Mouse (Mus musculus) midbrain, embryonic 11.5 days (tissue): ENCODE data around the gene Trim62. TPM values are rescaled to one million over a fixed set of nuclear protein-coding genes. Genes with fewer than 3 reads are reported as not detected.
A peak's percentile ranks its signal among the peaks of the same experiment; 100 is the strongest.

Experiments
- ATAC-seq: fragments of 200-750 bp; cut with Nextera tagmentation; 2 replicates; pipeline ENCODE4 v1.8.0; 2017; ENCODE audit warnings: moderate TSS enrichment, moderate library complexity; ENCODE audit not compliant: low FRiP score
- DNase-seq: peaks from one replicate; pipeline ENCODE4 v3.0.0; 2015; ENCODE audit warnings: low spot score; ENCODE audit errors: missing footprints
- H3K27ac ChIP-seq: fragments of 300-500 bp; sonication (generic); 2 replicates; pipeline ENCODE4 v1.5.1; 2014; ENCODE audit warnings: low read depth, low read length
- H3K27me3 ChIP-seq: fragments of 300-500 bp; sonication (generic); 2 replicates; pipeline ENCODE4 v1.6.1; 2014; ENCODE audit warnings: mild to moderate bottlenecking, low read length, moderate library complexity, mixed read lengths; ENCODE audit not compliant: control insufficient read depth, insufficient read depth
- H3K36me3 ChIP-seq: fragments of 300-500 bp; sonication (generic); 2 replicates; pipeline ENCODE4 v1.6.1; 2014; ENCODE audit warnings: mild to moderate bottlenecking, low read length, moderate library complexity, mixed read lengths; ENCODE audit not compliant: control insufficient read depth, insufficient read depth
- H3K4me1 ChIP-seq: fragments of 300-500 bp; sonication (generic); 2 replicates; pipeline ENCODE4 v1.6.1; 2014; ENCODE audit warnings: low read length; ENCODE audit not compliant: control insufficient read depth, insufficient read depth
- H3K4me2 ChIP-seq: fragments of 300-500 bp; sonication (generic); 2 replicates; pipeline ENCODE4 v1.6.1; 2014; ENCODE audit warnings: mild to moderate bottlenecking, moderate library complexity
- H3K4me3 ChIP-seq: fragments of 300-500 bp; sonication (generic); 2 replicates; pipeline ENCODE4 v1.5.1; 2014; ENCODE audit warnings: low read depth, low read length
- H3K9ac ChIP-seq: fragments of 300-500 bp; sonication (generic); 2 replicates; pipeline ENCODE4 v1.6.1; 2014; ENCODE audit warnings: low read length
- H3K9me3 ChIP-seq: fragments of 300-500 bp; sonication (generic); 2 replicates; pipeline ENCODE4 v1.6.1; 2016; ENCODE audit warnings: low read length; ENCODE audit not compliant: control insufficient read depth
- WGBS: fragments of 180-500 bp; shearing (Covaris S2); extraction: QIAGEN DNeasy Blood & Tissue Kit; methylation state at CpG from one replicate; pipeline ENCODE4 v1.1.7; 2014; 5-methylcytosine and 5-hydroxymethylcytosine counted together
- polyA plus RNA-seq: library from polyadenylated mRNA; unstranded; fragments of >200 nt; fragmentation: Nextera tagmentation; extraction: Ambion mirVana; gene quantifications from 2 replicates; pipeline ENCODE4 v1.2.1, GENCODE M21; 2014

The Trim62 gene
- polyA plus RNA-seq, 1 experiment from 2014 or later = 10.3 TPM

DNA sequence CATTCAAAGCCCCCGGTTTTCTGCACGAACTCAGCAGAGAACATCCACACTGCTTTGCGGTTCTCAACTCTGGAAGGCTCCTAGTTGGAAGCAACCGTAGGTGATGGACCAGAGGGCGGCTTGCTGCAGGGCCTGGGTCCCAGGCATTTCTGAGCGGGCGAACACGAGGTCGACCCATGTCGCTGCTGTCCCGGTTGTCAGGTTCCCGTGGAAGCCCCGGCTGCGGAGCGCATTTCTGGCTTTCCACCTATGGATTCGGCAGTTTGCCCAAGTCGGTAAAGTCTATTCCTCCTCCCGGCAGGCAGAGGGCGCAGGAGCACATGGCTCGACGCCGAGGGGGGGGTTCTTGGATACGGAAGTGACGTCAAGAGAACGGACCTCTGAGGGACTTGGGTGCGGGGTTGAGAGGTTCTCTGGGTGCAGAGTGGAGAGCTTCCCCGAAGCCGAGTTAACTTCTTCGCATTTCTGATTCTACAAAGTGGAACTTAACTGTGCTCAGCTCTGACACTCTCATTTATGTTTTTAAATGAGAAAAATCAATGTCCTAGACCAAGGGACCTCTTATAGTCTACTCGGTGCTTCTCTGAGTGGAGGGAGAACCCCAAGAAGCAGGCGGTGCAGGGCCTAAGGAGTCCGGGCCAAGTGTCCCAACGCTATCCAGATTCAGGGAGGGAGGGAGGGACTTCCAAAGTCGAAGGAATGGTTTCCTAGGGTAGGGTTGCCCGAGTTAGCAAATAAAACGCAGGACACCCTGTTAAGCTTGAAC lies 41.6 kb downstream of the Trim62 start:
- no peaks in the 10 kb centered on the region for H3K9me3 ChIP-seq
- WGBS = 14% methylated on average over 36 of the region's 36 CpGs
- H3K27me3 ChIP-seq = peaks cover 2% of the 10 kb centered on the region
- no peaks in the 10 kb centered on the region for H3K36me3 ChIP-seq
- no peak overlapping the region for H3K27ac ChIP-seq
- peak; percentile 83 for ATAC-seq
- peak overlapping the region; percentile 66 for H3K4me2 ChIP-seq
- 0 out of 2 replicates have a peak, but pooled peaks cover 2% of the 10 kb centered on the region for H3K4me1 ChIP-seq
- peak overlapping the region; percentile 66 for H3K9ac ChIP-seq
- DNase-seq = peak; percentile 98
- H3K4me3 ChIP-seq = peak overlapping the region; percentile 29

DNA sequence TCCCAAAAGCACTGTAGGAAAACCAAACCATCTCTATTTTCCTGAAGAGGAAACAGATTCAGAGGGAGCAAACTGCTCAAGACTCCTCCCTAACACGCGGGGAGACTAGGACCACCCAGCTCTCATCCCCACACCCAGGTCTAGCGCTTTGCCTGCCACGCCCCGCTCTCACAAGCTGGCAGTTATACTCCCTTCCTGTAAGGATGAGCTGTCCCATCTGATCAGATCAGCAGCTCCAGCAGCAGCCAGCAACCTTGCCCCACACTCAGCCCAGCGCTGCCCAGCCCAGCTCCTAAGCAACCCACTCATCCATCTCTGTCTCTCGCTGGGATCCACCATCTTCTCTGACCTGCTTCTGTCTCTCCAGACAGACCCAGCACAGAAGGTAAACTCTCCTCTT lies 49.4 kb downstream of the Trim62 start:
- Histone ChIP-seq H3K9ac (no peak overlapping the region), H3K4me3 (no peak overlapping the region), H3K36me3 (no peaks in the 10 kb centered on the region), H3K27me3 (no peaks in the 10 kb centered on the region), H3K27ac (no peak overlapping the region), H3K4me1 (no peaks in the 10 kb centered on the region), H3K9me3 (no peaks in the 10 kb centered on the region), H3K4me2 (no peak overlapping the region)
- ATAC-seq (no peak), DNase-seq (no peak)
- 72% methylated on average over 7 of the region's 7 CpGs for WGBS

DNA sequence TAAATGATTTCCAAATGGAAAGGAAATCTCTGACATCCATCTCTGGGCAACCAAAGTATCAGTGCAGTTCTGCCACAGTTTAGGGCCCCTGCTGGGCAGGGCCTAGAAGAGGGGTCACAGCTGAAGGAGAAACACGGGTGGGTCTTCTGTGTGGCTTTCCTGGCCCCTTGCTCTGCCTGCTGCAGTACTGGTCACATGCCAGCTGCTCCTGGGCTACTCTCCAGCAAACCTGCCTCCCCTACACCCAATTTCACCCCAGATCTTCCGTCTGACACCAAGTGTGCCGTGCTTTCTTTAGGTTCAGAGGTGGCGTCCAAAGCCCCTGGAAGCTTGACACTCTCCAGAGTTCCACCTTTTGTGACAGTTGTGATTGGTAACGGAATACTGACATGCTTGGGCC lies 52.2 kb downstream of the Trim62 start:
- Histone ChIP-seq H3K27ac (no peak overlapping the region), H3K27me3 (no peaks in the 10 kb centered on the region), H3K9ac (no peak overlapping the region), H3K4me1 (no peaks in the 10 kb centered on the region), H3K4me3 (no peak overlapping the region), H3K9me3 (no peaks in the 10 kb centered on the region), H3K36me3 (no peaks in the 10 kb centered on the region), H3K4me2 (no peak overlapping the region)
- DNase-seq (no peak), ATAC-seq (no peak)
- 80% methylated on average over 5 of the region's 5 CpGs for WGBS

DNA sequence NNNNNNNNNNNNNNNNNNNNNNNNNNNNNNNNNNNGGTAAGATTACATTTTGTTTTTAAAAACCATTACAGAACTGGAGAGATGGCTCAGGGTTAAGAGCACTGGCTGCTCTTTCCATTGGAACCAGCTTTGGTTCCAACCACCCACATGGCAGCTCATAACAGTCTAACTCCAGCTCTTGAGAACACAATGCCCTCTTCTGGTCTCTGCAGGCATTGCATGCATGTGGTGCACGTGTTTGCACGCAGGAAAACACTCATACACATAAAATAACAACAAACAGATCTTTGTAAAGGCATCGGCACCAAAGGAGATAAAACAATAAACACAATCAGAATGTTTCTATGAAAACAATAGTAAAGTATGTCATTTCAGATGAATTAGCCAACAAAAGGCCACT lies 59.0 kb downstream of the Trim62 start:
- H3K4me3 ChIP-seq = no peak overlapping the region
- no peak overlapping the region for H3K4me2 ChIP-seq
- H3K27ac ChIP-seq = no peak overlapping the region
- no peak for ATAC-seq
- H3K9me3 ChIP-seq = no peaks in the 10 kb centered on the region
- no peaks in the 10 kb centered on the region for H3K27me3 ChIP-seq
- peaks cover under 1% of the 10 kb centered on the region for H3K4me1 ChIP-seq
- WGBS = 52% methylated on average over 3 of the region's 3 CpGs
- DNase-seq = peak; percentile 69
- H3K9ac ChIP-seq = no peak overlapping the region
- no peaks in the 10 kb centered on the region for H3K36me3 ChIP-seq

DNA sequence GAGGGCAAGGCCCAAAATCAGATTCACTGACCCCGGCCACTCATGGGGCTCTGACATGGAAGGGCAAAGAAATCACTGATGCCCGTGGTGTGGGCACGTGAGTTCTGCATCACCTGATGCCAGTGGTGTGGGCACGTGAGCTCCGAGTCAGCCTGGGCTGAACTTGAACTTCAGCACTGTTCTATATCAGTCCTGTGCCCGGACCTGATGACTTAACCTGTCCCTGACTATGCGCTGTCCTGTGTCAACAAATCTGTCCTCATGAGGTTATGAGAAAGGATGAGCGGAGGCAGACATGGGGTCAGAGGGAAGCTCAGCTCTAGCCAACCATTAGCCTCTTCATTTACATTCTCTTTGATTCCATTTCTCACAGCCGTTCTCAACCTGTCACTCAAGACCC lies 63.4 kb downstream of the Trim62 start:
- ATAC-seq = peak; percentile 40; the same call in 1 of the 2 replicates
- Histone ChIP-seq H3K4me1 (peaks cover 3% of the 10 kb centered on the region), H3K4me2 (no peak overlapping the region), H3K4me3 (no peak overlapping the region), H3K27ac (no peak overlapping the region), H3K9me3 (no peaks in the 10 kb centered on the region), H3K27me3 (no peaks in the 10 kb centered on the region), H3K9ac (no peak overlapping the region), H3K36me3 (no peaks in the 10 kb centered on the region)
- DNase-seq = peak; percentile 76
- WGBS = 79% methylated on average over 9 of the region's 9 CpGs

DNA sequence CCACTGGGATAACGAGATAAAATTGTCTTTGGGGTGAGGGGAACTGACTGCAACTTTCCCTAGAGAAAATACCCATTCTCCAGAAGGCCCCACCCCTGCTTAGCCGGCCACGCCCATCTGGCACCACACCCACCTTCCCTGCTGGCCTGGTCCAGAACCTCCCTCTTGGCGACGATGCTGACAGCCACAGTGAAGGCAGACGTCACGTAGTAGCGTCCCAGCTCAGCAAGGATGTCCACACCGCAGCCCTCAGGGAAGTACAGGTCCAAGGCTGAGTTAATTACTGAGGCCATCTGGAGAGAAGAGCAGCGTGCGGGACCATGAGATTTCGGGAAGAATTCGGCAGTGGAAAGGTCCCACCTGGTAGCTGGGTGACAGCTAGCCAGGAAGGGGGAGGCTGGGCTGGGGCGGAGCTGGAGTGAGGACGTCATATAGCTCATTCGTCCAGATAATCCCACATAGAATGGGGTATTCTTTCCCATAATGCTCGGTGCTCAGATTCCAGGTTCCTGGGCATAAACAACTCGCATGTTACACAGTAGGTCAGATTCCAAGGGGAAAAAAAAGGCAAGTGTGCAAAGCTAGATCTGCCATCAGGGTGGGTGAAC lies 64.0 kb downstream of the Trim62 start:
- 17% methylated on average over 18 of the region's 18 CpGs for WGBS
- no peaks in the 10 kb centered on the region for H3K36me3 ChIP-seq
- H3K27me3 ChIP-seq = no peaks in the 10 kb centered on the region

DNA sequence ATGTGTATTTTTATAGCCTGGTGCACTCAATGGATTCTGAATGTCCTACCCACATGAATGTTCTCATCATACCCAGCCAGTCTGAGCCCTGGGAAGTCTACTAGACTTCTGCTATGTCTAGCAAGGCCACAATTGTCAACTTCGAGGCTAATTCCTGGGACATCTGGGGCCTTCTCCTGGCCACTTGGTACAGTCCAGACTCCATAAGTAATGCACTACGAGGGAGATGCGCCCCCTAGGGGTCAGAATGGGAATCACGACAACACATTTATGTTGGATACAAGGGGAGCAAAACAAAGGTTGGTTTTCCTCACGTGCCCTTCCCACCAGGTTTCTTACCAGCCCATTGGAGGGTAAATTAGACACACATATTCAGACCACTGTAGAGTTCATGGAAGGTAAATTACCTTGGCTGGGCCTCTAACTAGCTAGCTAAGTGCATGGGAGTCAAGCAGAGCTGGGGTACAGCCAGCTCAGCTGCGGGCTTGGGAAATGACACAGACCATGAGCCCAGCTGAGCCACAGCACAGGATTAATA lies 64.8 kb downstream of the Trim62 start:
- whole genome bisulfite sequencing = 29% methylated on average over 6 of the region's 6 CpGs
- Histone ChIP-seq H3K9ac (no peak overlapping the region), H3K27ac (no peak overlapping the region), H3K4me1 (peaks cover 3% of the 10 kb centered on the region), H3K9me3 (no peaks in the 10 kb centered on the region), H3K27me3 (no peaks in the 10 kb centered on the region), H3K4me2 (no peak overlapping the region), H3K36me3 (no peaks in the 10 kb centered on the region), H3K4me3 (no peak overlapping the region)
- peak; percentile 96 for DNase-seq
- no peak for ATAC-seq

More for the DNA sequence above, 64.0 kb downstream of the Trim62 start:
- ATAC-seq (0 out of 2 replicates have a peak, but pooled peaks have one; percentile 33), DNase-seq (no peak)
- Histone ChIP-seq H3K4me3 (no peak overlapping the region), H3K4me2 (no peak overlapping the region), H3K9ac (no peak overlapping the region), H3K27ac (no peak overlapping the region), H3K9me3 (no peaks in the 10 kb centered on the region), H3K4me1 (peaks cover 3% of the 10 kb centered on the region)

DNA sequence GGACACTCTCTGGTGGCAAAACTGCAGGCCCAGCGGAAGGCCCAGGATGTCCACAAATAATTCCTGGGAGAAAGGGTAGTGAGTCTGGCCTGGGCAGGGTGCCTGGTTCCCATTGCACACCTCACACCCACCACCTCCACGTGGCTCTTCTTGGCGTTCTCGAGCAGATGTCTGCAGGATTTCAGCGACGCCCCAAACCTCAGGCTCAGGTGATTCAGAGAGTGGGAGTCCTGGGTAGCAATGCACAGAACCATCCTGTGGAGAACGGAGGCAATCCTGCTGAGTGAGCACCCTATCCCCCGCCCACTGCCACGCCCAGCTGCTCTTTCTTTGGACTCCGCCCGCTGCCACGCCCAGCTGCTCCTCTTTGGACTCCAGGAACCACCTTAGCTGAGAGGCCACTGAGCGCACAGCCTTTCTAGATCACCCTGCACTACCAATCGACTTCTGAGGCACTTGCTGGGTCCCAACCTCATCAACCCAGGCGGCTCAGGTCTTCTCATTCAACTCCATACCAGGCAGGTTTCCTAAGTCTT lies 66.2 kb downstream of the Trim62 start:
- Histone ChIP-seq H3K4me1 (peaks cover 3% of the 10 kb centered on the region), H3K27me3 (no peaks in the 10 kb centered on the region), H3K9ac (no peak overlapping the region), H3K27ac (no peak overlapping the region), H3K36me3 (no peaks in the 10 kb centered on the region), H3K4me3 (no peak overlapping the region), H3K4me2 (no peak overlapping the region), H3K9me3 (no peaks in the 10 kb centered on the region)
- WGBS = 49% methylated on average over 15 of the region's 15 CpGs
- no peak for ATAC-seq
- DNase-seq = no peak

DNA sequence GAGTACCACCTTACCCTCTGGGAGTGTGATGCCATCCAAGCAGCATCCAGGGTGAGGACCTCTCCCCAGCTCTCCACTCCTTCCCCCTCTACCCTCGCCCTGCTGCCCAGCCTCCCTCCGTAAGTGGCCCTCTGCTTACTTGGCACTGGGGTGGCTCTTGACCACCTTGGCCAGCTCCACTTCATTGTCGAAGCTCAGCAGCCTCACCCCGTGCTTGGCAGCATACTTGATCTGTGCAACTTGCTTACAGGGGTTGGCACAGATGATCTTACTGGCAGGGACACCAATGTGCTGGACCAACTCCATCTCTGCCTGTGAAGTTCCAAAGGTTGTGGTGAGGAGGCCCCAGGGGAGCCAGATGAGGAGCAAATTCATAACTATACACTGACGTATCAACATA lies 67.1 kb downstream of the Trim62 start:
- ATAC-seq (no peak), DNase-seq (no peak)
- Histone ChIP-seq H3K4me1 (peaks cover 3% of the 10 kb centered on the region), H3K9me3 (no peaks in the 10 kb centered on the region), H3K27me3 (no peaks in the 10 kb centered on the region), H3K36me3 (no peaks in the 10 kb centered on the region), H3K9ac (no peak overlapping the region), H3K4me3 (no peak overlapping the region), H3K4me2 (no peak overlapping the region), H3K27ac (no peak overlapping the region)
- WGBS = 85% methylated on average over 5 of the region's 5 CpGs
